Mouse (Mus musculus) embryonic facial prominence, embryonic 11.5 days (tissue): ENCODE measurements at regions not wholly inside any gene's neighbourhood (a gene's known extent, or its start where the extent isn't known, plus 50 kb on each side); places are given as distances from the start of the nearest gene placed in this dataset.

Experiments used
- ATAC-seq: fragments of 200-750 bp; cut with Nextera tagmentation; replicated peaks from 2 replicates; pipeline ENCODE4 v1.8.0; 2017; ENCODE audit warnings: low read depth; ENCODE audit not compliant: insufficient number of reproducible peaks, low FRiP score, low TSS enrichment
- DNase-seq: peaks from one replicate; pipeline ENCODE4 v3.0.0-alpha.2; 2015; ENCODE audit warnings: low spot score
- H3K27ac ChIP-seq: fragments of 300-500 bp; sonication (generic); replicated peaks from 2 replicates; pipeline ENCODE4 v1.5.1; 2014; ENCODE audit warnings: mild to moderate bottlenecking, low read depth, low read length, control low read depth
- H3K27me3 ChIP-seq: fragments of 300-500 bp; sonication (generic); 2 replicates; pipeline ENCODE4 v1.6.1; 2014; ENCODE audit warnings: mild to moderate bottlenecking, low read length, moderate library complexity, mixed read lengths; ENCODE audit not compliant: control insufficient read depth, insufficient read depth
- H3K36me3 ChIP-seq: fragments of 300-500 bp; sonication (generic); replicated peaks from 2 replicates; pipeline ENCODE4 v1.6.1; 2014; ENCODE audit warnings: low read depth, mild to moderate bottlenecking, low read length, moderate library complexity, mixed read lengths; ENCODE audit not compliant: control insufficient read depth, insufficient read depth
- H3K4me1 ChIP-seq: fragments of 300-500 bp; sonication (generic); 2 replicates; pipeline ENCODE4 v1.6.1; 2014; ENCODE audit warnings: low read length, mixed read lengths; ENCODE audit not compliant: control insufficient read depth, insufficient read depth
- H3K4me2 ChIP-seq: fragments of 300-500 bp; sonication (generic); 2 replicates; pipeline ENCODE4 v1.6.1; 2014; ENCODE audit warnings: low read depth, mild to moderate bottlenecking, control low read depth, low read length, moderate library complexity
- H3K4me3 ChIP-seq: fragments of 300-500 bp; sonication (generic); 2 replicates; pipeline ENCODE4 v1.5.1; 2014; ENCODE audit warnings: low read depth, low read length, control low read depth
- H3K9ac ChIP-seq: fragments of 300-500 bp; sonication (generic); replicated peaks from 2 replicates; pipeline ENCODE4 v1.6.1; 2014; ENCODE audit warnings: mild to moderate bottlenecking, control low read depth, low read length
- H3K9me3 ChIP-seq: fragments of 300-500 bp; sonication (generic); replicated peaks from 2 replicates; pipeline ENCODE4 v1.6.1; 2016; ENCODE audit warnings: mild to moderate bottlenecking, low read length, inconsistent platforms, mixed read lengths; ENCODE audit not compliant: control insufficient read depth
- WGBS: fragments of 180-500 bp; shearing (Covaris S2); extraction: QIAGEN DNeasy Blood & Tissue Kit; methylation state at CpG from one replicate; pipeline ENCODE4 v1.1.7; 2014; 5-methylcytosine and 5-hydroxymethylcytosine counted together

GRCm38 (mm10) chrX:99339081-99339876 lies 131.8 kb downstream of the Pja1 start:
- H3K4me3 ChIP-seq = no peak overlapping the region
- H3K9ac ChIP-seq = no peak overlapping the region
- no peaks in the 10 kb centered on the region for H3K9me3 ChIP-seq
- no peaks in the 10 kb centered on the region; the same call in 1 of the 2 replicates for H3K4me1 ChIP-seq
- no peaks in the 10 kb centered on the region for H3K27me3 ChIP-seq
- WGBS = 19% methylated on average over 9 of the region's 9 CpGs
- H3K27ac ChIP-seq = no peak overlapping the region
- peak; percentile 64 for ATAC-seq
- peak; percentile 33 for DNase-seq
- no peak overlapping the region for H3K4me2 ChIP-seq
- no peaks in the 10 kb centered on the region for H3K36me3 ChIP-seq

- ATAC-seq = no peak
Measured at GRCm38 (mm10) chrX:99336616-99337553, 134.2 kb downstream of the Pja1 start.

GRCm38 (mm10) chrX:99335886-99336589 lies 135.0 kb downstream of the Pja1 start:
- Histone ChIP-seq H3K9ac (no peak overlapping the region), H3K27me3 (0 out of 2 replicates have a peak, but pooled peaks cover 2% of the 10 kb centered on the region), H3K36me3 (no peaks in the 10 kb centered on the region), H3K27ac (no peak overlapping the region), H3K4me1 (no peaks in the 10 kb centered on the region; the same call in 1 of the 2 replicates), H3K4me3 (no peak overlapping the region), H3K4me2 (no peak overlapping the region), H3K9me3 (no peaks in the 10 kb centered on the region)
- DNase-seq (no peak), ATAC-seq (no peak)
- WGBS = 46% methylated on average over 8 of the region's 8 CpGs

More at GRCm38 (mm10) chrX:99336616-99337553, 134.2 kb downstream of the Pja1 start:
- WGBS = 50% methylated on average over 8 of the region's 8 CpGs
- Histone ChIP-seq H3K27me3 (0 out of 2 replicates have a peak, but pooled peaks cover 2% of the 10 kb centered on the region), H3K4me3 (no peak overlapping the region), H3K4me2 (no peak overlapping the region), H3K27ac (no peak overlapping the region), H3K9me3 (no peaks in the 10 kb centered on the region), H3K36me3 (no peaks in the 10 kb centered on the region), H3K4me1 (no peaks in the 10 kb centered on the region; the same call in 1 of the 2 replicates), H3K9ac (no peak overlapping the region)
- peak; percentile 36 for DNase-seq

- Histone ChIP-seq H3K27me3 (0 out of 2 replicates have a peak, but pooled peaks cover 4% of the 10 kb centered on the region), H3K27ac (no peak overlapping the region), H3K36me3 (no peaks in the 10 kb centered on the region), H3K9ac (no peak overlapping the region), H3K4me3 (no peak overlapping the region), H3K4me2 (no peak overlapping the region), H3K9me3 (no peaks in the 10 kb centered on the region), H3K4me1 (no peaks in the 10 kb centered on the region; the same call in 1 of the 2 replicates)
- DNase-seq = no peak
- no peak for ATAC-seq
- 49% methylated on average over 4 of the region's 4 CpGs for WGBS
Measured at GRCm38 (mm10) chrX:99332457-99332770, 138.7 kb downstream of the Pja1 start.

GRCm38 (mm10) chrX:99331764-99332456 lies 139.2 kb downstream of the Pja1 start:
- WGBS = 50% methylated on average over 9 of the region's 9 CpGs
- no peak overlapping the region for H3K9ac ChIP-seq
- no peaks in the 10 kb centered on the region for H3K36me3 ChIP-seq
- DNase-seq (no peak), ATAC-seq (no peak)
- no peak overlapping the region for H3K27ac ChIP-seq
- H3K9me3 ChIP-seq = no peaks in the 10 kb centered on the region
- H3K4me1 ChIP-seq = no peaks in the 10 kb centered on the region; the same call in 1 of the 2 replicates
- H3K4me2 ChIP-seq = no peak overlapping the region
- H3K27me3 ChIP-seq = 0 out of 2 replicates have a peak, but pooled peaks cover 4% of the 10 kb centered on the region
- no peak overlapping the region for H3K4me3 ChIP-seq

- DNase-seq (no peak), ATAC-seq (no peak)
- 0 out of 2 replicates have a peak, but pooled peaks cover 4% of the 10 kb centered on the region for H3K27me3 ChIP-seq
Measured at GRCm38 (mm10) chrX:99330386-99330785, 140.7 kb downstream of the Pja1 start.

GRCm38 (mm10) chrX:99328576-99328975 lies 142.5 kb downstream of the Pja1 start:
- Histone ChIP-seq H3K9me3 (no peaks in the 10 kb centered on the region), H3K27ac (no peak overlapping the region), H3K4me1 (no peaks in the 10 kb centered on the region), H3K36me3 (no peaks in the 10 kb centered on the region), H3K9ac (no peak overlapping the region), H3K4me3 (no peak overlapping the region), H3K27me3 (0 out of 2 replicates have a peak, but pooled peaks cover 2% of the 10 kb centered on the region), H3K4me2 (no peak overlapping the region)
- no peak for ATAC-seq
- no peak for DNase-seq
- WGBS = 74% methylated on average over 4 of the region's 4 CpGs

More at GRCm38 (mm10) chrX:99330386-99330785, 140.7 kb downstream of the Pja1 start:
- H3K4me2 ChIP-seq = no peak overlapping the region
- no peaks in the 10 kb centered on the region for H3K9me3 ChIP-seq
- WGBS = 92% methylated on average over 8 of the region's 8 CpGs
- no peaks in the 10 kb centered on the region for H3K36me3 ChIP-seq
- no peaks in the 10 kb centered on the region for H3K4me1 ChIP-seq
- H3K27ac ChIP-seq = no peak overlapping the region
- no peak overlapping the region for H3K4me3 ChIP-seq
- no peak overlapping the region for H3K9ac ChIP-seq
